26 mouse cellular contexts compared by ENCODE assay signal in genomic region chr9:114801301-114801700, GRCm38 (mm10). TPM values are rescaled to one million over a fixed set of nuclear protein-coding genes. Genes with fewer than 3 reads are reported as not detected.
DNase-seq lines count a peak whose midpoint lies in the region; ATAC-seq and TF ChIP-seq lines count a peak whose summit lies in the region.
"Had no signal": no experiment of that assay in that cellular context is flagged by ENCODE, and none has a peak within 500 bp of the region (broad histone marks: within the 10 kb centered on the region; RNA-seq: fewer than 3 reads in every experiment).

No protein-coding gene starts in this region.

- DNase-seq in heart, postnatal 14 days: no peak
- DNase-seq in midbrain, postnatal 0 days (ENCODE audit: low spot score): no peak
- DNase-seq in embryo, embryonic 10 days (ENCODE audit: low spot score): peak; percentile 88
- peak; percentile 43 for DNase-seq in neural tube, embryonic 11.5 days (ENCODE audit: low spot score)
- DNase-seq in left cerebral cortex, adult 9 months (ENCODE audit: low spot score in 2 of 2): no peak
- DNase-seq: cerebellum, adult 11 months; cerebellum, postnatal 10 days; gastrocnemius, postnatal 25 days; heart, adult 18-20 months; kidney, adult 8-10 months; kidney, postnatal 14 days; liver; right cerebral cortex, postnatal 25 days; spleen, adult 18-20 months; thymus, postnatal 14 days had no signal

- no peak overlapping the region for H3K27ac ChIP-seq in heart, embryonic 11.5 days (ENCODE audit: low read depth, low read length)
- H3K27ac ChIP-seq in midbrain, embryonic 12.5 days (replicated peaks): no peak overlapping the region
- H3K27ac ChIP-seq in midbrain, postnatal 0 days (ENCODE audit: low read depth, low read length): no peak overlapping the region
- H3K27ac ChIP-seq in neural tube, embryonic 11.5 days (ENCODE audit: low read depth, low read length): no peak overlapping the region
- H3K27ac ChIP-seq: hindbrain, embryonic 14.5 days; intestine, embryonic 15.5 days; limb, embryonic 10.5 days; liver, embryonic 15.5 days; macrophage had no signal

- 0 out of 2 replicates have a peak overlapping the region, but pooled peaks have one; percentile 10 for H3K9ac ChIP-seq in heart, embryonic 11.5 days (ENCODE audit: low read depth, low read length)
- no peak overlapping the region for H3K9ac ChIP-seq in midbrain, embryonic 12.5 days (replicated peaks)
- no peak overlapping the region for H3K9ac ChIP-seq in midbrain, postnatal 0 days (replicated peaks; ENCODE audit: low read length, poor library complexity, severe bottlenecking)
- no peak overlapping the region; the same call in 1 of the 2 replicates for H3K9ac ChIP-seq in neural tube, embryonic 11.5 days (ENCODE audit: low read length)
- H3K9ac ChIP-seq: hindbrain, embryonic 14.5 days; intestine, embryonic 15.5 days; liver, embryonic 15.5 days had no signal

- intact Hi-C loops in heart, postnatal 14 days (cut with DNase I): no loop called here

- no peaks in the 10 kb centered on the region for H3K27me3 ChIP-seq in heart, embryonic 11.5 days (ENCODE audit: control insufficient read depth, insufficient read depth, low read length)
- peaks cover 13% of the 10 kb centered on the region; the same call in 1 of the 2 replicates for H3K27me3 ChIP-seq in midbrain, embryonic 12.5 days
- no peaks in the 10 kb centered on the region for H3K27me3 ChIP-seq in midbrain, postnatal 0 days (ENCODE audit: insufficient read depth, low read length)
- H3K27me3 ChIP-seq in neural tube, embryonic 11.5 days (ENCODE audit: control insufficient read depth, insufficient read depth, low read length): no peaks in the 10 kb centered on the region
- H3K27me3 ChIP-seq: intestine, embryonic 15.5 days; liver, embryonic 15.5 days; Patski had no signal

- peaks cover 13% of the 10 kb centered on the region for H3K4me1 ChIP-seq in heart, embryonic 11.5 days (ENCODE audit: control insufficient read depth, insufficient read depth, low read length)
- peaks cover 10% of the 10 kb centered on the region; the same call in 1 of the 2 replicates for H3K4me1 ChIP-seq in midbrain, embryonic 12.5 days
- H3K4me1 ChIP-seq in midbrain, postnatal 0 days (ENCODE audit: insufficient read depth, low read length): no peaks in the 10 kb centered on the region
- 0 out of 2 replicates have a peak, but pooled peaks cover 4% of the 10 kb centered on the region for H3K4me1 ChIP-seq in neural tube, embryonic 11.5 days (ENCODE audit: control insufficient read depth, insufficient read depth, low read length)

- no peaks in the 10 kb centered on the region for H3K9me3 ChIP-seq in heart, embryonic 11.5 days (replicated peaks; ENCODE audit: control insufficient read depth, low read length)
- H3K9me3 ChIP-seq in midbrain, embryonic 12.5 days: no peaks in the 10 kb centered on the region
- H3K9me3 ChIP-seq in midbrain, postnatal 0 days (ENCODE audit: low read length): no peaks in the 10 kb centered on the region
- H3K9me3 ChIP-seq in neural tube, embryonic 11.5 days (ENCODE audit: control insufficient read depth, low read length): no peaks in the 10 kb centered on the region
- H3K9me3 ChIP-seq: intestine, embryonic 15.5 days; limb, embryonic 10.5 days; liver, embryonic 15.5 days had no signal

- no peaks in the 10 kb centered on the region for H3K36me3 ChIP-seq in heart, embryonic 11.5 days (ENCODE audit: control insufficient read depth, insufficient read depth, low read length)
- H3K36me3 ChIP-seq in midbrain, embryonic 12.5 days: no peaks in the 10 kb centered on the region
- H3K36me3 ChIP-seq in midbrain, postnatal 0 days (ENCODE audit: insufficient read depth, low read length): no peaks in the 10 kb centered on the region
- no peaks in the 10 kb centered on the region for H3K36me3 ChIP-seq in neural tube, embryonic 11.5 days (ENCODE audit: control insufficient read depth, insufficient read depth, low read length)
- H3K36me3 ChIP-seq: G1E; intestine, embryonic 15.5 days; limb, embryonic 10.5 days; liver, embryonic 15.5 days had no signal

- peak overlapping the region; percentile 19 for H3K4me2 ChIP-seq in heart, embryonic 11.5 days
- H3K4me2 ChIP-seq in midbrain, embryonic 12.5 days (replicated peaks): 0 out of 2 replicates have a peak overlapping the region, but pooled peaks have one; percentile 4
- H3K4me2 ChIP-seq in midbrain, postnatal 0 days (ENCODE audit: low read depth, low read length, poor library complexity, severe bottlenecking): no peak overlapping the region
- no peak overlapping the region for H3K4me2 ChIP-seq in neural tube, embryonic 11.5 days (ENCODE audit: low read depth)
- H3K4me2 ChIP-seq: hindbrain, embryonic 14.5 days; intestine, embryonic 15.5 days; liver, embryonic 15.5 days had no signal

- ATAC-seq in heart, embryonic 11.5 days (replicated peaks; ENCODE audit: insufficient number of reproducible peaks, low FRiP score, low TSS enrichment): no peak
- no peak for ATAC-seq in midbrain, embryonic 12.5 days (ENCODE audit: low FRiP score, low read depth)
- ATAC-seq in midbrain, postnatal 0 days (ENCODE audit: low FRiP score): no peak
- ATAC-seq in neural tube, embryonic 11.5 days (ENCODE audit: insufficient read depth, low FRiP score, low TSS enrichment): no peak
- ATAC-seq: CD4-positive, CD25-positive, alpha-beta regulatory T cell, adult 4 months; intestine, embryonic 15.5 days; Patski had no signal

- 49% methylated on average over 15 of the region's 15 CpGs for WGBS in heart, embryonic 11.5 days (ENCODE audit: insufficient replicate concordance)
- 13% methylated on average over 15 of the region's 15 CpGs for WGBS in midbrain, embryonic 12.5 days
- 36% methylated on average over 15 of the region's 15 CpGs for WGBS in midbrain, postnatal 0 days
- WGBS in neural tube, embryonic 11.5 days: 17% methylated on average over 15 of the region's 15 CpGs

- TF ChIP-seq CTCF in midbrain, postnatal 0 days (IDR thresholded peaks at IDR 0.05): no peak

- no peak overlapping the region for H3K4me3 ChIP-seq in heart, embryonic 11.5 days (ENCODE audit: low read depth, low read length)
- no peak overlapping the region for H3K4me3 ChIP-seq in midbrain, embryonic 12.5 days
- no peak overlapping the region for H3K4me3 ChIP-seq in midbrain, postnatal 0 days (ENCODE audit: low read depth, low read length)
- no peak overlapping the region for H3K4me3 ChIP-seq in neural tube, embryonic 11.5 days (ENCODE audit: low read depth, low read length)
- H3K4me3 ChIP-seq: intestine, embryonic 15.5 days; limb, embryonic 10.5 days; liver, embryonic 15.5 days; myocyte had no signal

RNA-seq across cellular contexts. Expression of gene Cmtm7, which starts 19.6 kb away (rescaled TPM):
- polyA plus RNA-seq in heart, embryonic 11.5 days (2014; fragmentation: Nextera tagmentation; extraction: Ambion mirVana): 105 and 121 TPM in 2 replicates
- total RNA-seq in heart, postnatal 14 days (2021): 10 to 100 TPM; 14.9 to 21.4 TPM
- polyA plus RNA-seq in midbrain, embryonic 12.5 days (2016; fragmentation: Nextera tagmentation; extraction: Ambion mirVana): 47.3 and 49.4 TPM in 2 replicates
- 13.7 and 15.6 TPM in 2 replicates for total RNA-seq in midbrain, postnatal 0 days (2014; rRNA removed)
- 8.0 and 9.1 TPM in 2 replicates for polyA plus RNA-seq in midbrain, postnatal 0 days (2015; fragmentation: Nextera tagmentation; extraction: Ambion mirVana)
- polyA plus RNA-seq in neural tube, embryonic 11.5 days (2014; fragmentation: Nextera tagmentation; extraction: Ambion mirVana): 57.0 and 57.2 TPM in 2 replicates

RNA-seq across cellular contexts. Expression of gene Cmtm8, which starts 42.7 kb away (rescaled TPM):
- 14.4 and 16.2 TPM in 2 replicates for polyA plus RNA-seq in heart, embryonic 11.5 days (2014; fragmentation: Nextera tagmentation; extraction: Ambion mirVana)
- 10 to 100 TPM; 12.8 to 15.0 TPM for total RNA-seq in heart, postnatal 14 days (2021)
- polyA plus RNA-seq in midbrain, embryonic 12.5 days (2016; fragmentation: Nextera tagmentation; extraction: Ambion mirVana): 13.2 and 14.9 TPM in 2 replicates
- total RNA-seq in midbrain, postnatal 0 days (2014; rRNA removed): 1.1 and 4.2 TPM in 2 replicates
- polyA plus RNA-seq in midbrain, postnatal 0 days (2015; fragmentation: Nextera tagmentation; extraction: Ambion mirVana): 4.1 and 6.4 TPM in 2 replicates
- 15.2 and 20.4 TPM in 2 replicates for polyA plus RNA-seq in neural tube, embryonic 11.5 days (2014; fragmentation: Nextera tagmentation; extraction: Ambion mirVana)
- polyA plus RNA-seq: CD4-positive, CD25-positive, alpha-beta regulatory T cell, adult 4 months; G1E; myocyte had no signal

Comparison
In these comparisons a context has a peak if more than half of its experiments do, and no peak if none do; other contexts are left out.
1. H3K4me2 ChIP-seq: peak in heart, embryonic 11.5 days (single experiment) and midbrain, embryonic 12.5 days (single experiment); none in midbrain, postnatal 0 days (single experiment) and neural tube, embryonic 11.5 days (single experiment).
2. DNase-seq: peak in embryo, embryonic 10 days (single experiment) and neural tube, embryonic 11.5 days (single experiment); none in heart, postnatal 14 days (0 of 2), midbrain, postnatal 0 days (single experiment) and left cerebral cortex, adult 9 months (0 of 2).